Mouse (Mus musculus) cortical plate, adult 2 months (tissue): ENCODE data around the gene Gabrb1. TPM values are rescaled to one million over a fixed set of nuclear protein-coding genes. Genes with fewer than 3 reads are reported as not detected.
"Not testable (repeated sequence)": the region's sequence is repeated elsewhere in the genome, so short reads cannot be mapped to it uniquely, and the experiment has no call there.

Source experiments
- H3K27ac ChIP-seq: fragments of 200-500 bp; 2 replicates; pipeline ENCODE4 v1.5.1; 2012; ENCODE audit warnings: low read length, control low read depth, inconsistent platforms; ENCODE audit not compliant: insufficient read depth
- H3K4me1 ChIP-seq: fragments of 200-500 bp; 2 replicates; pipeline ENCODE4 v1.6.1; 2011; ENCODE audit warnings: low read length; ENCODE audit not compliant: control insufficient read depth, insufficient read depth
- H3K4me3 ChIP-seq: fragments of 200-500 bp; 2 replicates; pipeline ENCODE4 v1.5.1; 2011; ENCODE audit warnings: mild to moderate bottlenecking, low read length, control low read depth; ENCODE audit not compliant: insufficient read depth
- CTCF ChIP-seq: fragments of 200-500 bp; IDR thresholded peaks from 2 replicates; pipeline ENCODE4 v1.5.1; 2011; ENCODE audit warnings: mild to moderate bottlenecking, control low read depth, low read length; ENCODE audit not compliant: insufficient read depth; ENCODE audit errors: extremely low read depth
- POLR2A ChIP-seq: fragments of 200-500 bp; IDR thresholded peaks from 2 replicates; pipeline ENCODE4 v1.6.1; 2011; ENCODE audit warnings: mild to moderate bottlenecking, low read length, control low read depth; ENCODE audit not compliant: insufficient read depth; ENCODE audit errors: extremely low read depth
- polyA plus RNA-seq: library from polyadenylated mRNA; depleted of rRNA; stranded (reverse); fragments of >200 nt; gene quantifications from 2 replicates; pipeline ENCODE4 v1.2.3, GENCODE M21; 2012

Gene Gabrb1
- polyA plus RNA-seq, 1 experiment = 19.9 TPM

- Histone ChIP-seq H3K4me3 (no peak overlapping the region), H3K27ac (no peak overlapping the region), H3K4me1 (no peaks in the 10 kb centered on the region)
- TF ChIP-seq CTCF = no peak
- no peak for TF ChIP-seq POLR2A
Observed at GRCm38 (mm10) chr5:72139619-72140018, 481.7 kb downstream of the Gabrb1 start.

GRCm38 (mm10) chr5:72148679-72149078 lies 490.8 kb downstream of the Gabrb1 start:
- no peak for TF ChIP-seq CTCF
- no peak for TF ChIP-seq POLR2A
- no peaks in the 10 kb centered on the region for H3K4me1 ChIP-seq
- H3K27ac ChIP-seq = no peak overlapping the region
- no peak overlapping the region for H3K4me3 ChIP-seq

GRCm38 (mm10) chr5:72150870-72151269 lies 493.0 kb downstream of the Gabrb1 start:
- no peak overlapping the region for H3K27ac ChIP-seq
- H3K4me1 ChIP-seq = no peaks in the 10 kb centered on the region
- H3K4me3 ChIP-seq = no peak overlapping the region
- TF ChIP-seq CTCF (no peak), POLR2A (no peak)

- H3K27ac ChIP-seq, H3K4me1 ChIP-seq, H3K4me3 ChIP-seq: not testable (repeated sequence)
Observed at GRCm38 (mm10) chr5:72155686-72156085, 497.8 kb downstream of the Gabrb1 start.

- H3K4me1 ChIP-seq = no peaks in the 10 kb centered on the region
- TF ChIP-seq CTCF (no peak), POLR2A (no peak)
Observed at GRCm38 (mm10) chr5:72156598-72156997, 498.7 kb downstream of the Gabrb1 start.

GRCm38 (mm10) chr5:72158667-72159066 lies 500.8 kb downstream of the Gabrb1 start:
- H3K4me3 ChIP-seq = no peak overlapping the region
- TF ChIP-seq POLR2A = 0 out of 2 replicates have a peak, but pooled peaks have one; percentile 18
- no peak for TF ChIP-seq CTCF
- H3K27ac ChIP-seq = no peak overlapping the region
- no peaks in the 10 kb centered on the region for H3K4me1 ChIP-seq

More at GRCm38 (mm10) chr5:72156598-72156997, 498.7 kb downstream of the Gabrb1 start:
- Histone ChIP-seq H3K27ac (no peak overlapping the region), H3K4me3 (no peak overlapping the region)

- Histone ChIP-seq H3K4me1 (no peaks in the 10 kb centered on the region), H3K27ac (no peak overlapping the region), H3K4me3 (no peak overlapping the region)
- TF ChIP-seq CTCF = no peak
- no peak for TF ChIP-seq POLR2A
Observed at GRCm38 (mm10) chr5:72159537-72159936, 501.6 kb downstream of the Gabrb1 start.

GRCm38 (mm10) chr5:72160781-72161485 lies 503.0 kb downstream of the Gabrb1 start:
- no peak for TF ChIP-seq POLR2A
- no peak for TF ChIP-seq CTCF
- Histone ChIP-seq H3K4me1 (no peaks in the 10 kb centered on the region), H3K4me3 (no peak overlapping the region), H3K27ac (no peak overlapping the region)

GRCm38 (mm10) chr5:72162855-72163254 lies 504.9 kb downstream of the Gabrb1 start:
- no peak overlapping the region for H3K27ac ChIP-seq
- TF ChIP-seq CTCF (no peak), POLR2A (no peak)
- H3K4me3 ChIP-seq = no peak overlapping the region
- H3K4me1 ChIP-seq = peaks cover 3% of the 10 kb centered on the region

GRCm38 (mm10) chr5:72164386-72164785 lies 506.5 kb downstream of the Gabrb1 start:
- no peak overlapping the region for H3K4me3 ChIP-seq
- TF ChIP-seq POLR2A (no peak), CTCF (0 out of 2 replicates have a peak, but pooled peaks have one; percentile 2)
- H3K27ac ChIP-seq = no peak overlapping the region
- peaks cover 3% of the 10 kb centered on the region for H3K4me1 ChIP-seq
